Mouse (Mus musculus) ES-E14 (cell line): Measurements from ENCODE around the gene Herc1.
"Not testable (repeated sequence)": the region's sequence is repeated elsewhere in the genome, so short reads cannot be mapped to it uniquely, and the experiment has no call there.

Experiments
- HCFC1 ChIP-seq: IDR thresholded peaks from 2 replicates; pipeline ENCODE4 v1.6.1; 2012; ENCODE audit warnings: low read length, inconsistent platforms, borderline replicate concordance; ENCODE audit not compliant: insufficient read depth
- ZC3H11A ChIP-seq: IDR thresholded peaks from 2 replicates; pipeline ENCODE4 v1.6.1; 2012; ENCODE audit warnings: low read depth, mild to moderate bottlenecking, inconsistent platforms, low read length, borderline replicate concordance

GRCm38 (mm10) chr9:66390338-66390737 is 40.1 kb downstream of the Herc1 start:
- not testable (repeated sequence) for TF ChIP-seq ZC3H11A, HCFC1
